Mouse (Mus musculus): ENCODE measurements around the gene Taok1. TPM values are rescaled to one million over a fixed set of nuclear protein-coding genes. Genes with fewer than 3 reads are reported as not detected.
"Not testable (repeated sequence)": the region's sequence is repeated elsewhere in the genome, so short reads cannot be mapped to it uniquely, and the experiment has no call there.

Gene Taok1
- polyA plus RNA-seq, 1 experiment from 2014 or later: 20.8 TPM

DNA sequence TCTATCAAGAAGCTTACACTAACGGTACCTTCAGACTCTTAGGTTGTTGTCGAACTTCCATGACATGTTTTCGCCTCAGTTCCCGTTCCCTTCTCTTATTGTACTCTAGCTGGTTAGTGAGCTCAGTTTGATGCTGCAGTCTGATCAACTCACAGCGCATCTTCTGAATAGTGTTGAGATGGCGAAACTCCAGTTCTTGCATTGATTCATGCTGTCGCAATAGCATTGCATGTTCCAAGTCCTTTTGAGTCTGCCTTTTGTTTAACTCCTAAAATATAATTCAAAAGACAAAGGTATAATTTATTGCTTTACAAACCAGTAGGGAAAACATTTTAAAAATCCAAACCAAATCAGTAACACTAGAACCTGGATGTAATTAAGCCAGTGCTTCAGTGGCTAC lies 62.4 kb downstream of the Taok1 start:
- no peaks in the 10 kb centered on the region for H3K4me1 ChIP-seq (ENCODE audit: control insufficient read depth in 2 of 2, insufficient read depth in 2 of 2, low read length in 2 of 2)
- peaks cover 89% of the 10 kb centered on the region for H3K36me3 ChIP-seq (ENCODE audit: control insufficient read depth, insufficient read depth, low read length)
- no peak for ATAC-seq (ENCODE audit: insufficient number of reproducible peaks, insufficient read depth, low FRiP score, low read depth)
- H3K4me3 ChIP-seq (ENCODE audit: control insufficient read depth in 1 of 2, insufficient read depth in 1 of 2, low read depth in 1 of 2, low read length in 2 of 2): no peak overlapping the region
- H3K4me2 ChIP-seq (ENCODE audit: low read length): no peak overlapping the region
- 96% methylated on average over 7 of the region's 7 CpGs for WGBS
- H3K27ac ChIP-seq (replicated peaks in 1 of 2; ENCODE audit: control insufficient read depth in 1 of 2, insufficient read depth in 1 of 2, low read depth in 2 of 2, low read length in 2 of 2): no peak overlapping the region
- no peaks in the 10 kb centered on the region for H3K27me3 ChIP-seq (ENCODE audit: control insufficient read depth, insufficient read depth, low read length)
- H3K9ac ChIP-seq (ENCODE audit: low read length): no peak overlapping the region
- no peaks in the 10 kb centered on the region for H3K9me3 ChIP-seq (ENCODE audit: control insufficient read depth, low read length)

DNA sequence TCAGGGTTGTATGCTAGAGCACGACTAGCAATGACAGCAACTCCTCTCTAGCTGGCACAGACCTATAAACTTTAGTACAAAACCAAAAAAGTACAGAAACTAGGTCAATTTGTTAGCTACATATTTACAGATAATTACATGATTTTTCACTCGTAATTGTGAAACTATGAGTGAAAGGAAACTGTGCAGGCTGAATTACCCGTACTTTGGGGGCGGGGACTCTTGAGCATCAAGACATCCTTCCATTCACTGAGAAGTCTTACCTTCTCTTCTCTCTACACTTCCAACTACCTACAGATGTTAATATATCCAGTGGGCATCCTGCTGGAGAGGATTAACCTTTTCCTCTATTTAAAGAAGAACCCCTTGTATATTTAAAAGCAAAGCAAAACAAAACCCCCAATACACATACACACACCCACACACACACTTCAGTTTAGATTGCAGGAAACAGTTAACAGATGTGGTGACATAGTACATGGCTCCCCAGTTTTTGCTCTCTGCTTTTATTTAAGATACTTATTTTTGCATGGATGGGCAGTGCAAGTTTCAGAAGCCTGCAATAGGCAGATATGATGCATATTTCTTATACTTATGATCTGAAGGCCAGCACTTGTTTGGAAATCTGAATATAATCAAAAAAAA lies 75.3 kb downstream of the Taok1 start:
- H3K9ac ChIP-seq (ENCODE audit: low read length): no peak overlapping the region
- ATAC-seq (ENCODE audit: insufficient number of reproducible peaks, insufficient read depth, low FRiP score, low read depth): no peak
- H3K4me1 ChIP-seq (ENCODE audit: control insufficient read depth in 2 of 2, insufficient read depth in 2 of 2, low read length in 2 of 2): no peaks in the 10 kb centered on the region
- WGBS: 88% methylated on average over 4 of the region's 4 CpGs
- H3K27me3 ChIP-seq (ENCODE audit: control insufficient read depth, insufficient read depth, low read length): no peaks in the 10 kb centered on the region
- no peak overlapping the region for H3K27ac ChIP-seq (replicated peaks in 1 of 2; ENCODE audit: control insufficient read depth in 1 of 2, insufficient read depth in 1 of 2, low read depth in 2 of 2, low read length in 2 of 2)
- H3K4me2 ChIP-seq (ENCODE audit: low read length): no peak overlapping the region
- no peaks in the 10 kb centered on the region for H3K9me3 ChIP-seq (ENCODE audit: control insufficient read depth, low read length)
- H3K4me3 ChIP-seq (ENCODE audit: control insufficient read depth in 1 of 2, insufficient read depth in 1 of 2, low read depth in 1 of 2, low read length in 2 of 2): no peak overlapping the region
- H3K36me3 ChIP-seq (ENCODE audit: control insufficient read depth, insufficient read depth, low read length): peaks cover 55% of the 10 kb centered on the region

DNA sequence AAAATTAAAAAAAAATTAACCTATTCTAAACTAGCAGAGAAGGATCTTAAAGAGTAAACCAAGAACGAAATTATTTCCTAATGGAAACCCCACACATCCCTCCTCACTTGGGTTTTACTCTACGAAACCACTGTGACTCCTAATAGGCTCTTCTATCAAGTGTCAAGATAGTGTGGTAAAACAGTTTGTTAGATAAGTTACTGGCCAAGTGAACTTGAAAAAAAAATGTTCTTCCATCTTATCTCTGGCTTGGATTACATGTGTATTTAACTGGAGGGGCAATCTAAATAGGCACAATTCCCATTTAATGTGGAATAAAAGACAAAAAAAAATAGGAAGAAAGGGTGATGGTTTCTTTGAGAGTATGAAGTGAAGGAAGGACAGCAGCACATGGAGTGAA lies 76.8 kb downstream of the Taok1 start:
- H3K4me3 ChIP-seq (ENCODE audit: control insufficient read depth in 1 of 2, insufficient read depth in 1 of 2, low read depth in 1 of 2, low read length in 2 of 2): no peak overlapping the region
- no peak overlapping the region for H3K9ac ChIP-seq (ENCODE audit: low read length)
- H3K36me3 ChIP-seq (ENCODE audit: control insufficient read depth, insufficient read depth, low read length): peaks cover 40% of the 10 kb centered on the region
- ATAC-seq (ENCODE audit: insufficient number of reproducible peaks, insufficient read depth, low FRiP score, low read depth): no peak
- H3K27me3 ChIP-seq (ENCODE audit: control insufficient read depth, insufficient read depth, low read length): no peaks in the 10 kb centered on the region
- WGBS: 71% methylated on average over 2 of the region's 2 CpGs
- no peak overlapping the region for H3K4me2 ChIP-seq (ENCODE audit: low read length)
- H3K27ac ChIP-seq (replicated peaks in 1 of 2; ENCODE audit: control insufficient read depth in 1 of 2, insufficient read depth in 1 of 2, low read depth in 2 of 2, low read length in 2 of 2): no peak overlapping the region
- H3K4me1 ChIP-seq (ENCODE audit: control insufficient read depth in 2 of 2, insufficient read depth in 2 of 2, low read length in 2 of 2): no peaks in the 10 kb centered on the region
- no peaks in the 10 kb centered on the region for H3K9me3 ChIP-seq (ENCODE audit: control insufficient read depth, low read length)

DNA sequence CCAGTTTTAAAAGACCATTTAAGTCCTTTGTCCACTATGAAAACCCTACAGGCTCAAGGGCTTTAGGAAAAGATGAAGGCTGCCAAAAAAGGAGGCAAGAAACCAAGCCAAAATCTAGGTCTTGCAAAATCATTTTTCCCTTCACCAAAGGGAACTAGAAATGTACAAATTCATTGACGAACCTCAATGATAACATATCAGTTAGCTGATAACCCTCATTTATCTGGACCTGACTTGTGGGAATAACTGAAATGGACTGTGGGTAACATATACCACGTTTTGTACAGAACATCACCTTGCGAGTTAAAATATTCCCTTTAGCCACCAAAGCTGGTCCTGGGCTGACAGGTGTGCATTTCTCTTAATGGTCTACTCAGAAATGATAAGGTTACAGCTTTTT lies 78.0 kb downstream of the Taok1 start:
- H3K27ac ChIP-seq (replicated peaks in 1 of 2; ENCODE audit: control insufficient read depth in 1 of 2, insufficient read depth in 1 of 2, low read depth in 2 of 2, low read length in 2 of 2): no peak overlapping the region
- H3K4me1 ChIP-seq (ENCODE audit: control insufficient read depth in 2 of 2, insufficient read depth in 2 of 2, low read length in 2 of 2): no peaks in the 10 kb centered on the region
- H3K36me3 ChIP-seq (ENCODE audit: control insufficient read depth, insufficient read depth, low read length): peaks cover 31% of the 10 kb centered on the region
- H3K27me3 ChIP-seq (ENCODE audit: control insufficient read depth, insufficient read depth, low read length): no peaks in the 10 kb centered on the region
- H3K4me3 ChIP-seq (ENCODE audit: control insufficient read depth in 1 of 2, insufficient read depth in 1 of 2, low read depth in 1 of 2, low read length in 2 of 2): no peak overlapping the region
- H3K9ac ChIP-seq (ENCODE audit: low read length): no peak overlapping the region
- H3K9me3 ChIP-seq (ENCODE audit: control insufficient read depth, low read length): no peaks in the 10 kb centered on the region
- 67% methylated on average over 3 of the region's 3 CpGs for WGBS
- ATAC-seq (ENCODE audit: insufficient number of reproducible peaks, insufficient read depth, low FRiP score, low read depth): no peak
- H3K4me2 ChIP-seq (ENCODE audit: low read length): no peak overlapping the region

DNA sequence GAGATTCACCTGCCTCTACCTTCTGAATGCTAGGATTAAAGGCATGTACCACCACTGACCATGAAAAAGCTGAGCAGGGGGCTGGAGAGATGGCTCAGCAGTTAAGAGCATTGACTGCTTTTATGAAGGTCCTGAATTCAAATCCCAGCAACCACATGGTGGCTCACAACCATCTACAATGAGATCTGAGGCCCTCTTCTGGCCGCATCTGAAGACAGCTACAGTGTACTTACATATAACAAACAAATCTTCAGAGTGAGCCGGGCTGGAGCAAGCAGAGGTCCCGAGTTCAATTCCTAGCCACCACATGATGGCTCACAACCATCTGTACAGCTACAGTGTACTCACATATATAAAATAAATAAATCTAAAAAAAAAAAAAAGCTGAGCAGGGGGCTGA lies 79.2 kb downstream of the Taok1 start:
- H3K4me3 ChIP-seq (ENCODE audit: control insufficient read depth in 1 of 2, insufficient read depth in 1 of 2, low read depth in 1 of 2, low read length in 2 of 2); H3K4me2 ChIP-seq (ENCODE audit: low read length); H3K9ac ChIP-seq (ENCODE audit: low read length); H3K4me1 ChIP-seq (ENCODE audit: control insufficient read depth in 2 of 2, insufficient read depth in 2 of 2, low read length in 2 of 2); H3K9me3 ChIP-seq (ENCODE audit: control insufficient read depth, low read length); H3K27me3 ChIP-seq (ENCODE audit: control insufficient read depth, insufficient read depth, low read length); ATAC-seq (ENCODE audit: insufficient number of reproducible peaks, insufficient read depth, low FRiP score, low read depth); H3K27ac ChIP-seq (replicated peaks in 1 of 2; ENCODE audit: control insufficient read depth in 1 of 2, insufficient read depth in 1 of 2, low read depth in 2 of 2, low read length in 2 of 2): not testable (repeated sequence)
- H3K36me3 ChIP-seq (ENCODE audit: control insufficient read depth, insufficient read depth, low read length): peaks cover 22% of the 10 kb centered on the region
- WGBS: 84% methylated on average over 3 of the region's 3 CpGs

DNA sequence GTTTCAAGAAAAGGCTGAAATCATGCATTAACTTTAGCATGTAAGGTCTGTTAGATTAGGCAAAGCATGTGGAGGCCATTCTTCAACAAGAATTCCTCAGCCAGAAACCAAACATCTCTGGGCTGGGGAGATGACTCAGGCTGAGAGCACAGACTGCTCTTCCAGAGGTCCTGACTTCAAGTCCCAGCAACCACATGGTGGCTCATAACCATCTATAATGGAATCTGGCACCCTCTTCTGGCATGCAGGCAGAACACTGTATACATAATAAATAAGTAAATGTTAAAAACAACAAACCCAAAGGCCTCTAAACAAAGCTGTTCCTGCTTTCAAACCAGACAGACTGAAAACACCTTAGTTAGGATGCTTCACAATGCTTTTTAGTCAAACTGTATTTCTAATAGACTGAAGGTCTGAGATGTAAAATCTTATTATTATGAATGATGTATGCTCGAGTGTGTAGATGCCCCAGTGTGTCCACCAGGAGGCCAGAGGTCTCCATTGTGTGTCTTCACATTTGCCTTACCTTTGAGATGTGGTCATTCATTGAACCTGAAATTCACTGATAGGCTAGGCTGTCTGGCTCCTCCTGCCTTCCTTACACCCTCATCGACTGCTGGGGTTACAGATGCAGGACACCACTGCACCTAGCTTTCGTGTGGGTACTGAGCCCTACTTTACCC lies 81.7 kb downstream of the Taok1 start:
- Histone ChIP-seq H3K4me1 (ENCODE audit: control insufficient read depth in 2 of 2, insufficient read depth in 2 of 2, low read length in 2 of 2) (no peaks in the 10 kb centered on the region), H3K4me2 (ENCODE audit: low read length) (no peak overlapping the region), H3K27me3 (ENCODE audit: control insufficient read depth, insufficient read depth, low read length) (no peaks in the 10 kb centered on the region), H3K9ac (ENCODE audit: low read length) (no peak overlapping the region), H3K4me3 (ENCODE audit: control insufficient read depth in 1 of 2, insufficient read depth in 1 of 2, low read depth in 1 of 2, low read length in 2 of 2) (no peak overlapping the region), H3K36me3 (ENCODE audit: control insufficient read depth, insufficient read depth, low read length) (peaks cover 10% of the 10 kb centered on the region), H3K9me3 (ENCODE audit: control insufficient read depth, low read length) (no peaks in the 10 kb centered on the region), H3K27ac (replicated peaks in 1 of 2; ENCODE audit: control insufficient read depth in 1 of 2, insufficient read depth in 1 of 2, low read depth in 2 of 2, low read length in 2 of 2) (no peak overlapping the region)
- ATAC-seq (ENCODE audit: insufficient number of reproducible peaks, insufficient read depth, low FRiP score, low read depth): no peak
- 75% methylated on average over 3 of the region's 3 CpGs for WGBS

DNA sequence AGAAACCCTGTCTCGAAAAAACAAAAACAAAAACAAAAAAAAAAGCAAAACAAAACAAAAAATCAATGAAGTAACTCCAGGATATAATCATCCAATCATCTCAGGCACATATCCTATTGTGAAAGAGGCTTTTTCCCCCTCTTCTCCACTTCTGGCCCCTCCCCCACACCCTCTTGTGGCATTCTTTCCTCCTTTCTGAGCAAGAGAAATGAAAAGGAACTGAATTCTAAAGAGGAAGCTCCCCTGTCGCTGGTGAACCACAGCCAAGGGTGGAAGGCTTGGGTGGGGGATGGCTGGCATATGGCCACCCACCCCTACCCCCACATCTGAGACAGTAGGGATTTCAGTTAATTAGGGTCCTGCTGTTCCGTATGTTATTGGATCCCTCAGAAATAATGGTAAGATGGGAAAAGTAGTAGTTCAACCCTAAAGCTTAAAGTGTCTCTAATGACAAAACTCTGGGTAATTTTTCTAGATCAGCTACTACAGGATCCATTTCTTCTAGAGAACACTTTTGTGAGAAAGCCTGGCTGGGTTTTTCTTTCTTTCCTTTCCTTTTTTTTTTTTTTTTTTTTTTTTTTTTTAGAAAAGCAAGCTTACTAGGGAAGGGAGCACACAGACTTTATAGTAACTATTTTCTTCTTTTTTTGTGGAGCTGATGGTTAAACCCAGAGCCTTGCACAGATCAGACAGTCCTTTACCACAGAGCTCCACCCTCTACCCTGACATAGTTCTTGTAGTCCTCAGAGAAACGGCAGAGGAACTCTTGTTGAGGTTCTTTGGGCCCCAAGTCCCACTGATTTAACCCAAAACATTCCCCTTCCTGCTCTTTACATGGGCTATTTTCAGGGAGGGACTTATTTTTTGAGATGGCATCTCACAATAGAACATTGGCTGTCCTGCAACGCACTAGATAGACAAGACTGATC lies 86.8 kb downstream of the Taok1 start:
- Histone ChIP-seq H3K9ac (ENCODE audit: low read length) (no peak overlapping the region), H3K9me3 (ENCODE audit: control insufficient read depth, low read length) (no peaks in the 10 kb centered on the region), H3K4me1 (ENCODE audit: control insufficient read depth in 2 of 2, insufficient read depth in 2 of 2, low read length in 2 of 2) (peaks cover 2 to 3% of the 10 kb centered on the region in 2 experiments; a peak in 2 of 4 replicates), H3K27me3 (ENCODE audit: control insufficient read depth, insufficient read depth, low read length) (peaks cover 5% of the 10 kb centered on the region), H3K27ac (replicated peaks in 1 of 2; ENCODE audit: control insufficient read depth in 1 of 2, insufficient read depth in 1 of 2, low read depth in 2 of 2, low read length in 2 of 2) (no peak overlapping the region), H3K4me3 (ENCODE audit: control insufficient read depth in 1 of 2, insufficient read depth in 1 of 2, low read depth in 1 of 2, low read length in 2 of 2) (no peak overlapping the region), H3K4me2 (ENCODE audit: low read length) (no peak overlapping the region), H3K36me3 (ENCODE audit: control insufficient read depth, insufficient read depth, low read length) (no peaks in the 10 kb centered on the region)
- 57% methylated on average over 5 of the region's 5 CpGs for WGBS
- ATAC-seq (ENCODE audit: insufficient number of reproducible peaks, insufficient read depth, low FRiP score, low read depth): no peak
